Mouse (Mus musculus): Measurements from ENCODE around the gene Psen1. TPM values are rescaled to one million over a fixed set of nuclear protein-coding genes. Genes with fewer than 3 reads are reported as not detected.

Psen1 gene
- polyA plus RNA-seq, 1 experiment, result 20.2 TPM

DNA sequence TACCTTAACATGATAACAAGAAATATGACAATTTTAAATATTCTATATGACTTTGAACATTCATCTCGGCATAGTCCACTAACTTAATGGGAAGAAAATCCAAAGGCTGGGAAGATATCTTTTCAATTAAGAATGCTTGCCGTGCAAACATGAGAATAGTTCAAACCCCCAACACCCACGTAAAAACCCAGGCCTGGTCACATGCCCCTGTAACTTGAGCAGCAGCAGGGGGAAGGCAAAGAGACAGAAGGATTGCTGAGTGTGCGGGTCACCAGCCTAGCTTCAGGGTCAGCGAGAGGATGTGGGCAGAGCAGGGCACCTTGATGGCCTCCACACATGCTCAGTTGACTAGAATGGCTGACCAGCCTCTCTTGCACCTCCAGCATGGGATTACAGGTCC lies 53.8 kb downstream of the Psen1 start:
- Histone ChIP-seq H3K27ac (ENCODE audit: insufficient read depth, low read length) (no peak overlapping the region), H3K4me1 (ENCODE audit: control insufficient read depth, insufficient read depth, insufficient read length) (no peaks in the 10 kb centered on the region), H3K4me3 (ENCODE audit: extremely low read depth, insufficient read depth, insufficient read length) (no peak overlapping the region), H3K27me3 (ENCODE audit: control insufficient read depth, insufficient read depth, low read length) (no peaks in the 10 kb centered on the region), H3K36me3 (ENCODE audit: control insufficient read depth, insufficient read depth, low read length) (peaks cover 1% of the 10 kb centered on the region)
- TF ChIP-seq POLR2A (IDR thresholded peaks at IDR 0.05; ENCODE audit: low read depth, low read length) (no peak), CTCF (IDR thresholded peaks at IDR 0.05; ENCODE audit: extremely low read depth, insufficient read depth, insufficient read length, insufficient replicate concordance) (no peak)
- no peak for DNase-seq (ENCODE audit: low read depth in 1 of 2, low spot score in 2 of 2)
- 86% methylated on average over 5 of the region's 5 CpGs for WGBS

DNA sequence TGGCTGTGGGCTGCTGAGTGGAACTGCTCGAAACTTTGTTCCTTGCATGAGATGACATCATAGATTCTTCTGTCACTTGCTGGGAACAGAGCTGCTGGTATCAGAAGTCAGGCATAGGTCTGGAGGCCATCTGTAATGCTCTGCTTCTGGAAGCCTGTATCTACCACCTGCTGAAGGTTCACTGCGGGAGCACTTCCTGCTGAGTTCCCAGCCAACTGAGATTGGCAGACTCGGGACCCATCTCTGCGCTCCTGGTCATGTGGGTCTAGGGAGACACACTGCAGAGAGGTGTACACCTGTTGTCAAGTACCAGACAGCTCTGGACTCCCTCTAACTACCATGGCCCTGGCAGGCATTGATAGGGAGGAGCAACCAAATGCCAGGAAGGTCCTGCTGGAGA lies 54.9 kb downstream of the Psen1 start:
- no peak overlapping the region for H3K4me3 ChIP-seq (ENCODE audit: extremely low read depth, insufficient read depth, insufficient read length)
- DNase-seq (ENCODE audit: low read depth in 1 of 2, low spot score in 2 of 2), result no peak
- WGBS, result 72% methylated on average over 4 of the region's 4 CpGs
- H3K27ac ChIP-seq (ENCODE audit: insufficient read depth, low read length), result no peak overlapping the region
- H3K4me1 ChIP-seq (ENCODE audit: control insufficient read depth, insufficient read depth, insufficient read length), result no peaks in the 10 kb centered on the region
- no peaks in the 10 kb centered on the region for H3K27me3 ChIP-seq (ENCODE audit: control insufficient read depth, insufficient read depth, low read length)
- peaks cover under 1% of the 10 kb centered on the region; the same call in 1 of the 2 replicates for H3K36me3 ChIP-seq (ENCODE audit: control insufficient read depth, insufficient read depth, low read length)
- TF ChIP-seq CTCF (IDR thresholded peaks at IDR 0.05; ENCODE audit: extremely low read depth, insufficient read depth, insufficient read length, insufficient replicate concordance), result no peak
- TF ChIP-seq POLR2A (IDR thresholded peaks at IDR 0.05; ENCODE audit: low read depth, low read length), result no peak

- Histone ChIP-seq H3K27me3 (ENCODE audit: control insufficient read depth, insufficient read depth, low read length) (no peaks in the 10 kb centered on the region), H3K4me1 (ENCODE audit: control insufficient read depth, insufficient read depth, insufficient read length) (no peaks in the 10 kb centered on the region), H3K36me3 (ENCODE audit: control insufficient read depth, insufficient read depth, low read length) (no peaks in the 10 kb centered on the region), H3K27ac (ENCODE audit: insufficient read depth, low read length) (no peak overlapping the region), H3K4me3 (ENCODE audit: extremely low read depth, insufficient read depth, insufficient read length) (no peak overlapping the region)
- no peak for DNase-seq (ENCODE audit: low read depth in 1 of 2, low spot score in 2 of 2)
- 69% methylated on average over 3 of the region's 3 CpGs for WGBS
- no peak for TF ChIP-seq POLR2A (IDR thresholded peaks at IDR 0.05; ENCODE audit: low read depth, low read length)
- no peak for TF ChIP-seq CTCF (IDR thresholded peaks at IDR 0.05; ENCODE audit: extremely low read depth, insufficient read depth, insufficient read length, insufficient replicate concordance)
These were observed 55.8 kb downstream of the Psen1 start for GRCm38 (mm10) chr12:83743712-83744111.

DNA sequence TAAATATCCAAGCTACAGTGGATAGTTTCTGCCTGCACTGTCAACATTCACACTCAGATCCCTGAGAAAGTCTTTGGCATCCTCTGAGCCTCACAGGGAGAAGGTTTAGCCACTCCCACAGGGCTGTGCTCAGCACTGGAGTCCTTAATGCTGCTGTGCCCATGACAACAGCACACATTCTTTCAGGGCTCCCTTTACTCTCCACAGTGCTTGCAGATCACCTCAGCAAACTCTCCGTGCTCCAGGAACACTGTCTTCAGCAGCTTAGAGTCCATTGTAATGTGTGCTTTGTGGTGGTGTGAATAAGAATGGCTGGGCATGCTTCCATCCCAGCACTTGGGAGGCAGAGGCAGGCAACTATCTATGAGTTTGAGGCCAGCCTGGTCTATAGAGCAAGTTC lies 61.2 kb downstream of the Psen1 start:
- WGBS, result 61% methylated on average over 1 of the region's 1 CpGs
- H3K27me3 ChIP-seq (ENCODE audit: control insufficient read depth, insufficient read depth, low read length), result no peaks in the 10 kb centered on the region; the same call in 1 of the 2 replicates
- H3K27ac ChIP-seq (ENCODE audit: insufficient read depth, low read length), result no peak overlapping the region
- no peak for DNase-seq (ENCODE audit: low read depth in 1 of 2, low spot score in 2 of 2)
- no peak overlapping the region for H3K4me3 ChIP-seq (ENCODE audit: extremely low read depth, insufficient read depth, insufficient read length)
- TF ChIP-seq CTCF (IDR thresholded peaks at IDR 0.05; ENCODE audit: extremely low read depth, insufficient read depth, insufficient read length, insufficient replicate concordance) (no peak), POLR2A (IDR thresholded peaks at IDR 0.05; ENCODE audit: low read depth, low read length) (no peak)
- no peaks in the 10 kb centered on the region for H3K4me1 ChIP-seq (ENCODE audit: control insufficient read depth, insufficient read depth, insufficient read length)
- H3K36me3 ChIP-seq (ENCODE audit: control insufficient read depth, insufficient read depth, low read length), result no peaks in the 10 kb centered on the region

DNA sequence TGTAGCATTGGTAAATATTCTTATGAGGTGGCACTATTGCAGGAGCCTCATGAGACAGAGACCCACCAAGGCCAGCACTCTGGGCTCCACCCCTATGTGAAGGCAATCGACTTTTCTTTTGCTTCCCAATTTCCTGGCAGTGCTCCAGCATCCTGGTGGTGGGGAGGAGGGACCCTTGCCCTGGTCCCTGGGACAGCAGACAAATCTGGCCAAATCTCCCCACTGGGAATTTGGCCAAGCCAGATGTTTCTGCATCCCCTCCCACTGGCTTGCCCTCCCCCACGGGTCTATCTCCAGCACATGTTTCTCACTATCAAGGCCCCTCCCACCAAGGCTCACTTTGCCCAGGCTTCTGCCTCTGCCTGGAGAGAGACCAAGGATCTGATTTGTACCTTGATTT lies 64.5 kb downstream of the Psen1 start:
- Histone ChIP-seq H3K27ac (ENCODE audit: insufficient read depth, low read length) (no peak overlapping the region), H3K36me3 (ENCODE audit: control insufficient read depth, insufficient read depth, low read length) (no peaks in the 10 kb centered on the region), H3K4me3 (ENCODE audit: extremely low read depth, insufficient read depth, insufficient read length) (no peak overlapping the region), H3K4me1 (ENCODE audit: control insufficient read depth, insufficient read depth, insufficient read length) (no peaks in the 10 kb centered on the region), H3K27me3 (ENCODE audit: control insufficient read depth, insufficient read depth, low read length) (no peaks in the 10 kb centered on the region; the same call in 1 of the 2 replicates)
- TF ChIP-seq POLR2A (IDR thresholded peaks at IDR 0.05; ENCODE audit: low read depth, low read length) (no peak), CTCF (IDR thresholded peaks at IDR 0.05; ENCODE audit: extremely low read depth, insufficient read depth, insufficient read length, insufficient replicate concordance) (no peak)
- no peak for DNase-seq (ENCODE audit: low read depth in 1 of 2, low spot score in 2 of 2)
- WGBS, result 26% methylated on average over 2 of the region's 2 CpGs

- Histone ChIP-seq H3K4me1 (ENCODE audit: control insufficient read depth, insufficient read depth, insufficient read length) (peaks cover 2% of the 10 kb centered on the region; the same call in 1 of the 2 replicates), H3K27ac (ENCODE audit: insufficient read depth, low read length) (no peak overlapping the region), H3K4me3 (ENCODE audit: extremely low read depth, insufficient read depth, insufficient read length) (no peak overlapping the region), H3K27me3 (ENCODE audit: control insufficient read depth, insufficient read depth, low read length) (peaks cover 3% of the 10 kb centered on the region; the same call in 1 of the 2 replicates), H3K36me3 (ENCODE audit: control insufficient read depth, insufficient read depth, low read length) (no peaks in the 10 kb centered on the region)
- TF ChIP-seq POLR2A (IDR thresholded peaks at IDR 0.05; ENCODE audit: low read depth, low read length), result no peak
- WGBS, result 87% methylated on average over 10 of the region's 10 CpGs
- no peak for DNase-seq (ENCODE audit: low read depth in 1 of 2, low spot score in 2 of 2)
These were observed 70.8 kb downstream of the Psen1 start for GRCm38 (mm10) chr12:83758735-83759134.

DNA sequence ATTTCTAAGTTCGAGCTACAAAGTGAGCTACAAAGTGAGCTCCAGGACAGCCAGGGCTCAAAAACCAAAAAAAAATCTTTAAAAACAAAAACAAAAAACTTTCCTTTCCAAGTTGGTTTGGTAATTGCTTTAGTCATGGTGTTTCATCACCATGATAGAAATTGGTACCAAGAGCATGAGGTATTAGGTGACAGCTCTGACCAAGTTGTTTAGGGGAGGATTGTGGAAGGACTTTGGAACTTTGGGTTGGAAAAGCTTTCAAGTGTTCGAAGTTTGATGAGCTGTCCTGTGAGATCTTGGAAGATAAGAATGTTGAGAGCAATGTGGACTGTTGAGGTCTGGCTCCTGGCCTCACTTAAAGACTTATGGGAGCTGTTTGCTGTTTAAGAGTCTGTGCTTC lies 72.2 kb downstream of the Psen1 start:
- H3K27ac ChIP-seq (ENCODE audit: insufficient read depth, low read length), result no peak overlapping the region
- H3K4me3 ChIP-seq (ENCODE audit: extremely low read depth, insufficient read depth, insufficient read length), result no peak overlapping the region
- TF ChIP-seq CTCF (IDR thresholded peaks at IDR 0.05; ENCODE audit: extremely low read depth, insufficient read depth, insufficient read length, insufficient replicate concordance), result no peak
- no peak for TF ChIP-seq POLR2A (IDR thresholded peaks at IDR 0.05; ENCODE audit: low read depth, low read length)
- WGBS, result 89% methylated on average over 2 of the region's 2 CpGs
- no peak for DNase-seq (ENCODE audit: low read depth in 1 of 2, low spot score in 2 of 2)
- no peaks in the 10 kb centered on the region for H3K36me3 ChIP-seq (ENCODE audit: control insufficient read depth, insufficient read depth, low read length)
- H3K27me3 ChIP-seq (ENCODE audit: control insufficient read depth, insufficient read depth, low read length), result peaks cover 5% of the 10 kb centered on the region
- peaks cover 5% of the 10 kb centered on the region for H3K4me1 ChIP-seq (ENCODE audit: control insufficient read depth, insufficient read depth, insufficient read length)

Measured in spleen, adult 2 months (tissue).